Mouse (Mus musculus): ENCODE data around the gene Mipol1.
A peak's percentile ranks its signal among the peaks of the same experiment; 100 is the strongest.
"Not testable (repeated sequence)": the region's sequence is repeated elsewhere in the genome, so short reads cannot be mapped to it uniquely, and the experiment has no call there.

The Mipol1 gene

DNA sequence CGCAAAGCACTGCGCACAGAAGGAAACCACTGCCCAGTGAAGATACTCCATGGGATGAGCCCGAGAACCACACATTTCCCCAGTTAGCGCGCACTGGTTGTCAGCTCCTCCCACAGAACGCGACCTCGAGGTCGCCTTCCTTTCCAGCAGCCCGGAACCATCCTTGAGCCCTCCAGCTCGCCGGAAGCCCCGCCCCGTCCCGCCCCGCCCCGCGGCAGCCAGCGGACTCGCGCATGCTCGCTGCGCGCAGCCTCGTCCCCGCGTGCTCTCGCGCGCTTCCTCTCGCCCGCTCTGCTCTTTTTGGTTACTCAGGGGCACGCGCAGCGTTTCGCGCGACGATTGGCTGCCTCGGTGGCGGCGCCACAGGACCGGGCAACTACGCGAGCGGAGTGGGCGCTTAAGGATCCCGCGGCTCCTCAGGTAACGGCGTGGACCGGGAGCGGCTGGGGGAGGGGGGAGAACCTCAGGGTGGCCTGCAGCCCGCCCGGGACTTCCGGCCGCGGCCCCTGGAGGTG lies at the start of gene Mipol1, which contains the start of gene Prps1l3:
TSS of gene Mipol1 (plus strand) at position 236 of the 515 bp plus-strand sequence.
TSS of gene Prps1l3 (plus strand) at position 221 of the 515 bp plus-strand sequence.
- DNase-seq (ENCODE audit: low read depth, low spot score): peak; percentile 93

DNA sequence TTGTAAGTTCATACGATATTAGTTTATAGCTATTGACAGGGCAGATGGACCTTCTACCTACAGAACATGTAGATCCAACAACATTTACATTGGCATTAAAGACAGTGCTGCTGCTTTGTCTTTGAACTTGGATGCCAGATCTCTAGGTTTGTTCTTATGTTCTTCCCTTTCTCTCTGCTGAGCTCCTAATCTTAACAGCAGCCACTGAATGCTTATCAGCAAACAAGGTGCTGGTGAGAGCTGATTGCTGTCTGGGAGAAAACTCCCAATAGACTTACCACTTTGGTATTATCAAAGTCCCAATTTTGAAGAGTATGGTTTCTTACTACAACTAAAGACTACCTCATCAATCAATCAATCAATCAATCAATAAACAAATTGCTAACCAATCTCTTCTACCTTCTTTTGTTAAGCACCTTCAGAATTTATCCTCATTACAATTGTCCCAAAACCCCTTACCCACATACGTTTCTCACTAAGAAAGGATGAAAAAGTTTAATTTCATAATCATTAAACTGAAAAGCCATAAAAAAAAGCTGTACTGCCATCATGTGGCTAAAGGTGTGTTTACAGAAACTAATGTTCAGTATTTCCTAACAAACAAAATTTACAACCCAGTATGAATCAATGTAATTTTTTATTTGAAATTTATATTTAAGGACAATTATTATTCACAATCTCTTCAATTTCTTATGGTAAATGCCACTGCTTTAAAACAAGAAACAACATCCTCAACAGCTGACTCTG lies 45.7 kb upstream of the Mipol1 start:
- no peak for DNase-seq (ENCODE audit: low read depth, low spot score)

DNA sequence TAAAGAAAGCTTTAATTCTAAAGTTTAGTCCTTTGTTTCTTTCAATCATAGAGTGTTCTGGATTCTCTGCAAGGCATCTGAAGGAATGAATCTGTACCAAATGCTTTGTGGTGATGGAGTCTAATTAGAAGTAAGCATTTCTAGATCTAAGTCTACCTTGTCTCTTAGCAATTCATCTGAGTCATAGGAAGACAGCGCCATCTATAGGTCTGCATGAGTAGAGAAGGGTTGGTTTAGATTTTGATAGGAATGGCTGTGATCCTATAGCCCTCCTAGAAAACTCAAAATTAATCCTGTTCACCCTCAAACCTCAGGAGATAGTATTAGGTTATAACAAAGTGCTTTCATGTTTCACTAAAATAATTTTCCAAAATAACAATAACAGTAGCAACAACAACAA lies 44.8 kb upstream of the Mipol1 start:
- no peak for DNase-seq (ENCODE audit: low read depth, low spot score)

DNA sequence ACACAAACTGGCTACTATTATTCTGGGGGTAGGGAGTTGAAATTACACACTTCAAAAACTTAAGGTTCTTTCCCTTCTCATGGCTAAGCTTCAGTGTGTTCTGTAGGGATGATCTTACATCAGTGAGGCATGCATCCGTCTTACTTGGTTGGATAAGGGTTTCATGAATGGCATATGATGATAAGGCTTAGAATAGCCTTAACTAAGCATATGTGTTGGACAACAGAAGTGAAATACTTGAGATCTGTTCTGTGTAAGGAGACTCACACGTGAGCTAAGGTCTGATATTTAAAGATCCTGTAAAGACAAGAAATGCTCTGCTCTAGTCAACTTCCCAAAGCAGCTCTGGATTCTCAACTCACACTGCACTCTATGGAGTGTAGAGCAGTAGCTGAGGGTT lies 44.1 kb upstream of the Mipol1 start:
- no peak for DNase-seq (ENCODE audit: low read depth, low spot score)

DNA sequence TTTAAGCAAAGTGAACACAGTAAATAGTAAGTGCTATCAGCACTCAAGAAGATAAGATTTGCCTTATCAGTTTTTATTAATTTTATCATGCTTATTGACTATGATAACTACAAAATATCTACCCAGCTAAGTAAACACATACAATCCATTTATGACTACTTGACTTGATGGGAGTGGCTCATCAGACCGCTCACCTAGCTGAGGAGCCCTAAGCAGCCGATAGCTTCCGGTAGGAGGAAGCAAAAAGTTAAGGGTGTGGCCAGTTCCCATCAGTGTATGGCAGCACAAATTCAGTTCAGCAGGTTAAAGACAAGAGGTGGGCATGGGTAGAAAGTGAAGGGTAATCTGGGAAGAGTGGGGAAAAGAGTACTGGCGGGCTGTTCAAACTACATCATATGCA lies 43.2 kb upstream of the Mipol1 start:
- no peak for DNase-seq (ENCODE audit: low read depth, low spot score)

DNA sequence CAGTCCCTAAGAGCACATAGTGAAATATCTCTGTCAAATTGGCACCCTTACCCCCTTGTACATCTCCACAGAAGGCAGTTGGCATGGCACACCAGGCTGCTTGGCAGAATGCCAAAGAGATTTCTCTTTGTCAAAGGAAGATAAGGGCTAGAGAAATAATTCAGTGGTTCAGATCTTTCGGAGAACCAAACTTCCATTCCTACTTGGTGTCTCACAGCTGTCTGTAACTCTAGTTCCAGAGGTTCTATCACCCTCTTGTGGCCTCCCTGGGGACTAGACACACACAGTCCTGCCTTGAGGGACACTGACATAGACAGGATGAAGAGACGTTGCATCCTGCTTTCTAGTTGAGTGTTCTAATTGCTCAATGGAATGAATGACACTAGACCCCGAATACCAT lies 35.6 kb upstream of the Mipol1 start:
- no peak for DNase-seq (ENCODE audit: low read depth, low spot score)

DNA sequence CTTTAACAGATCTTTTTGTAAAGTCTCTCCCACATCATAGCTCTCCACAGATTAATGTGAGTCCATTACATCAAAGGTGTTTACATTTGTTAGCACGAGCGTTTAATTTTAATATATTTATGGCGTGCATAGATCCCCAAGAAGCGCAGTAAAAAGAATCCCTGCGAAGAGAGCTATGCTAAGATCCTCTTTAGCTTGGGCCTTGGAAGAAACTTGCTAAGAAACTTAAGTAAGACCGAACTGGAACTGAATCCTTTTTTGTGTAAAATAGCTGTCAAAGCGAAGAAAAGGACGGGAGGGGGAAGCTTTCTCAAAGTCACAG lies 34.0 kb upstream of the Mipol1 start:
- no peak for DNase-seq (ENCODE audit: low read depth, low spot score)

DNA sequence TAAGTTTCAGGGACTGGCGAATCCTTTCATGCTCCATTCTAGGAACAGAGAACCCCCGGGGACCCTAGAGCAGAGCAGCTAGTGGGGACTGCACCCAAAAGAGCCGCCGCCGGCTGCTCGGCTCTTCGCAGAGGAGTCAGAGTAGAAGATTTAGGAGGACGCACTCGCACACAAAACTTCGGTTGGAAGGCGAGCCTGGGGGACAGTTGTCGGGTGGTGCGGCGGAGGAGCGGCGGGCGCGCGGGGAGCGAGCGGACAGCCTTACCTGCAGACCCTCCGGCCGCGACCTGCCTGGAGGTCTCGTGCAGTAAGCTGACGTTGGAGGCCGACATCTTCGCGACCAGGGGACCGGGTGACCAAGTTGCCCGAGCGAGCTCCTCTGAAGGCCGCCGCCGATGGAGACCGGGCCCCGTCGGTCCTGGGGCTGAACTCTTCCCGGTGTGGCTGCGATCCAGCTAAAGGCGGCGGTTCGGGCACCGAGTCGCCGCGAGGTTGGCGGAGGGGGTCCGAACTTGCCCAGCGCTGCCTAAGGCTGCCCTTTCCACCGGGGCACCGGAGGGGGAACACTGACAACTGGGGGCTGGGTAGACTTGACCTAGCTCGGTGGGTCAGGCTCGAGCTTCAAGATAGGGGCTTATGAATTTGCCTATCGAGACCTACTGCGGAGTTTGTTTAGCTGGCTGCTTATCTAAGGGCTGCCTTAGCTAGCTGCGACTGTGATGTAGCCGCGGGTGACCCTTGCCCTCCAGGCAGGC lies 33.4 kb upstream of the Mipol1 start:
- DNase-seq (ENCODE audit: low read depth, low spot score): no peak

DNA sequence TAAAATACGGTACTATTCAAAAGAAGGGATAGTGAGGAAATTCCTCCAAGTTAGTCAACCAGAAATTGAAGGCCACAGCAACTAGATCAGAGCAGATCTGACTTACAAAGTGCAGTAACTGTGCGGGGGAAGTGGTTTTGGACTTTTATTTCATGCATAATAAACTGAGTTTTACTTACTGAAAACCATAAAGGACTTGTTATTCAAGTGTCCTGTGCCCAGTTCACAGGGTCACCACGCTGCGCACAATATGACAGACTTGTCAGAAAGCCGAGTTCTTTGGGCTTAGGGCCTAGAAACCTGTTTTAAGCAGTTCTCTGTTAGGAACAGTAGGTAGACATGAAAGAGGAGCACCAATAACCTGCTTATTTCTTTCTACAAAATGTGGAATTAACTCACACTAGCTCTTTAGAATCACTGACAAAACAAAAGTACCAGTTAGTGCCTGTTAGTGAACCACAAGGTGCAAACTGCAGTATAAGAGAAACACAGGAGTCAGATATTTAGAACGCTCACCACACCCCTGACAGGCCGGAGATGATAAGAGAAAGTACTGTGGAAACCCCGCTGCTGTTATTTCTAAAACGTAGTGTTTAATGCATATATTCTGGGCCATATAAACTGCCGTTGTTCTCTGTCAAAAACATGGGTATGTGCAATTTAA lies 32.7 kb upstream of the Mipol1 start, which contains the start of gene Slc25a21:
TSS of gene Slc25a21 (minus strand) at position 110 of the 664 bp plus-strand sequence.
- DNase-seq (ENCODE audit: low read depth, low spot score): no peak

DNA sequence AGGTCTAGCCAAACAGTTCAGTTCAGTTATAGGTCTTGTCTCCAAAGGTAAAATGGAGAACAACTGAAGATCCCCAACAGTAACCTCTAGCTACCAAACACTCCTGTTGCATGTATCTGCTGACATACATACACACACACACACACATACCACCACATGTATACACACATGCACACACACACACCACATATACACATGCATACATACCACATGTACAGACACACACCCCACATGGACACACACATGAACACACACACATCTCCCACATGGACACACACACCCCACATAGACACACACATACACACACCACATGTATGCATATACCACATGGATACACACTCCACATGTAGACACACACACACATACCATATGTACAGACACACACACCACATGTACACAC lies 32.0 kb upstream of the Mipol1 start:
- no peak for DNase-seq (ENCODE audit: low read depth, low spot score)

DNA sequence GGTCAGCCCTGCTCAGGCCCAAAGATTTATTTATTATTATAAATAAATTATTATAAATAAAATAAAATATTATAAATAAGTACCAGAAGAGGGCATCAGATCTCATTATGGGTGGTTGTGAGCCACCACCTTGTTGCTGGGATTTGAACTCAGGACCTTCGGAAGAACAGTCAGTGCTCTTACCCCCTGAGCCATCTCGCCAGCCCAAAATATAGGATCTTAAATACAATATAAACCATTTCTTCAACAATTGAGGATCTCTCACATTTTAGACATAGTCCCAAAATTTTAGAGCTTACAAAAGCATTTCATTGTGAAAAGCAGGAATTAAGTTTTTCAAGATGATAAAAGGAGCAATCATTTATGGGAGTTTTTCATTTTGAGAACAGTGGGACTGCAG lies 30.8 kb upstream of the Mipol1 start:
- DNase-seq (ENCODE audit: low read depth, low spot score): no peak

DNA sequence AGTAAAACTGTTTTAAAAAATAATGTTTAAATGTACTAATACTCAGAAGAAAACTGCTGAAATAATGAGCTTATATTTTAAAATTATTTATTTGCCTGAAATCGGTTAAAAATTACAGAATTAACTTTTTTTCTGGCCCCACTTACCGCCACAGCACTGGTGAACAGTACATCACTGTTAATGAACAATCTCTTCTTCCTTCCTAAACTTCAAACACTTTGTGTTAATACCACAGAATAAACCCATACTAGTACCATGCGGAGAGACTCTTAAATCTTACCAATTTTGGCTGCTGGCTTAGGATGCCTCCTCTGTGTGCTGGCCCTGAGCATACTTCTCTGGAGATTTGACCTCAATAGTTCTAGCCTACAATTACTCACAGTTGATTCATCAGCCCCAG lies 28.3 kb upstream of the Mipol1 start:
- DNase-seq (ENCODE audit: low read depth, low spot score): no peak

DNA sequence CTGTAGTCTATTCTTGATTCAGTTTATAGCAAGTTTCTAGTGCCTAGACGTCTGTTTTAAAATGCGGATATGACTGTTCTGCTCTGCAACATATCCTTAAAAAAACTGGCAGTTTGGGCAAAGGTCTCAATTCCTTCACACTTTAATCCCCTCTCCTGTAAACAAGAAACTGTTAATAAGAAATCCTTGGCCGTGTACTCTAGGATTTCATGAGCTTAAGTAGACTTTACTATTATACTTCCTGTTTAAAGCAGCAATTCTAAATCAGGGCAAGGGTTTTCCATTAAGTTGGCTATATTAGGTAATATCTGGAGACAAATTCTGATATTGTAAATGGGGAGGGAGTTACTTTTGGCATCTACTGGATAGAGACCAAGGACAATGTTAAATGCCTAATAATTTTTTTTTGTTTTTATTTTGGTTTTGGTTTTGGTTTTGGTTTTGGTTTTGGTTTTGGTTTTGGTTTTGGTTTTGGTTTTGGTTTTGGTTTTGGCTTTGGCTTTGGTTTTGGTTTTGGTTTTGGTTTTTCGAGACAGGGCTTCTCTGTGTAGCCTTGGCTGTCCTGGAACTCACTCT lies 25.9 kb upstream of the Mipol1 start:
- no peak for DNase-seq (ENCODE audit: low read depth, low spot score)

DNA sequence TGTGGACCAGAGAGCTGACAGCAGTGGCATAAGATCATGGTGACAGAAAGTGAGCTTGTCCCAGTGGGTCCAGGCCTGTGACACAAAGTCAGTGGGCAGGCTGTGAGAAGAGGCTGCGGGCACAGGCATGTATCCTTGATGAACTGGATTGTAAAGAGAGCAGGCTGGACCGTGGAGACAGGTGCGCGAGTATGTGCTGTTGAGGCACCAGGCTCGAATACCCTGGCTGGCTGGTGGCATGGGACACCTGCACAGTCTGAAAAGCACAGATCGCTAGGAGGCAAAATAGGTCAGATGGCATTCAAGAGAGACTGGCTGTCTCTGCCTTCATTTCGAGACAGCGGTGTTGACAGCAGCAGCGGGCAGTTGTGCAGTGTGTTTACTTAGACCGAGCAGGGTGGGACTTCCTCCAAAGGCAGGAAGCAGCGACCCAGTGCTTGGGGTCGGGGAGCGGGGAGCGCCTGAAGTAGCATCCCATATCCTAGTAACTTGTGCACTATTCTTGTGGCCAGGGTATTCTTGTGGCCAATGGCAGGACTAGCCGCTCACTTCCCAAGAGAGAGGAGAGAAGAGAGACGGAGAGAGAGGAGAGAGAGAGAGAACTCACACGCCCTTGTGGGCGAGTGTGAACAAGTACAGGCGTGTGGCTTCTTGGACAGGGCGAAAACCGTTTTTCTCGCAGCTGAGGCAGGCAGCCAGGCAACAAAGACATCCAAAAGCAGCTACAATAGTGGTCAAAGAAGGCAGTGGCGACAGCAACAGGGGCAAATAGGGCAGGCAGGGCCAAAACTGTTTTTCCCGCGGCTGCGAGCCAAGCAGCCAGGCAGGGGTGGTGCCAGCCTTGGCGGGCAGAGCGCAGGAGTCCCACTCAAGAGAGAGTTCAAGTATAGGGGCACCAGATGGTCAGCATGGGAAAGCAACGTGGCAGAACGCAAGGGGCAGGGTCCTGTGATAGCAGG lies 18.6 kb upstream of the Mipol1 start:
- no peak for DNase-seq (ENCODE audit: low read depth, low spot score)

DNA sequence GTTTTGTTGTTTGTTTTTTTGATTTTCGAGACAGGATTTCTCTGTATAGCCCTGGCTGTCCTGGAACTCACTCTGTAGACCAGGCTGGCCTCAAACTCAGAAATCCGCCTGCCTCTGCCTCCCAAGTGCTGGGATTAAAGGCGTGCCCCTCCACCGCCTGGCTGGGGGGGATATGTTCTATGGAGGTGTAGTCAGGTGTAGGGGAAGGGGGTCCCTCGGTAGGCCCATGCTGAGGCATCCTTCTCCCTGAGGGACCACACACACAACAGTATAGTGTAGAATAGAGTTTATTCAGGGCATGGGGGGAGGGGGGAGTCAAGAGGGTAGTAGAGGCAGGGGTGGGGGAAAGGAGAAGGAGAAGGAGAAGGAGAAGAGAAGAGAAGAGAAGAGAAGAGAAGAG lies 17.8 kb upstream of the Mipol1 start:
- DNase-seq (ENCODE audit: low read depth, low spot score): not testable (repeated sequence)

DNA sequence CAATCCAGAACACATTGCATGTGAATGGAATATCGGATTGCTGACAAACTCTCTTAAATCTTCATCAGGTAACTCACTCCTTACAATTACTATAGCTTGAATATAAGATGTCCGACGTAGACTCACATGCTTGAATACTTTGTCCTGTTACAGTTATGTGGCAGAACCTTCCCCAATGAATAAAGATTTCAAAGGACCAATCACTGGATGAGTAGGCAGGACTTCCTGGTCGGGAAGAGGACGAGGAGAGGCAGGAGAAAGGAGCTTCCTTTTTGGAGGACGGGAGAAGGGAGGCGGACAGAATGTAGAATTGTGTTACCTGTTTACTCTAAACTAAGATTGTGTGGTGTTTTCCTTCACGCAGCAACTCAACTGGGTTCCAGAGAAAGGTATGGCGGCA lies 3.8 kb upstream of the Mipol1 start:
- DNase-seq (ENCODE audit: low read depth, low spot score): no peak

DNA sequence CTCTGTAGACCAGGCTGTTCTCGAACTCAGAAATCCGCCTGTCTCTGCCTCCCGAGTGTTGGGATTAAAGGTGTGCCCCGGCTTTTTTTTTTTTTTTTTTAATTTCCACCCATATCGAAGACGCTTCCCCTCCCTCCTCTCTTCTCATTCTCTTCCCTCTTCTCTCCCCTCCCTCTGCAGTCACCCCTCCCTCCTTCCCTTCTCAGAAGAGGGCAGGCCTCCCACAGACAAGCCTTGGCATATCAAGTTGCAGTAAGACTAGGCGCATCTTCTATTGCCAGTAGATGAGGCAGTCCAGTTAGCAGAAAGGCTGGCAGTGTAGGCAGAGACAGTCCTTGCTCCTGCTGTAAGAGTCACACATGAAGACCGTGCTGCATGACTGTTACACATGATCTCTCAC lies 2.5 kb upstream of the Mipol1 start:
- DNase-seq (ENCODE audit: low read depth, low spot score): peak; percentile 42

DNA sequence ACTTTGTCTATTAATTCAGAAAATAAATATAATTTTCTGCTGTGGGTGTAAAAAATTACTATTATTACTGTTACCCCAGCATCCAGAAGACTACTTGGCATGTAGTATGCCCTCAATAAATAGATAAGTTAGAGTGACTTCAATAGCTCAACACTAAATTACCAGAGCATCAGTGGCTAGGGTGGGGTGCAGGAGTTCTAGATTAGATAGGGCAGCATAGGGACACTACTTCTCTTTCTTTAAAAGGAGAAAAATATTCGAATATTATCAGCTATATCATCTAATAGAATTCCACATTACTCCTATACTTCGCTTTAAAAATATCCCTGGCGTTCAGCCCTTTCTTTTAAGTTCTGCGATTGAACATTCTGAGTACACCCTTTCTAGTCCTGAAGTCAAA lies 524 bp upstream of the Mipol1 start:
- no peak for DNase-seq (ENCODE audit: low read depth, low spot score)

DNA sequence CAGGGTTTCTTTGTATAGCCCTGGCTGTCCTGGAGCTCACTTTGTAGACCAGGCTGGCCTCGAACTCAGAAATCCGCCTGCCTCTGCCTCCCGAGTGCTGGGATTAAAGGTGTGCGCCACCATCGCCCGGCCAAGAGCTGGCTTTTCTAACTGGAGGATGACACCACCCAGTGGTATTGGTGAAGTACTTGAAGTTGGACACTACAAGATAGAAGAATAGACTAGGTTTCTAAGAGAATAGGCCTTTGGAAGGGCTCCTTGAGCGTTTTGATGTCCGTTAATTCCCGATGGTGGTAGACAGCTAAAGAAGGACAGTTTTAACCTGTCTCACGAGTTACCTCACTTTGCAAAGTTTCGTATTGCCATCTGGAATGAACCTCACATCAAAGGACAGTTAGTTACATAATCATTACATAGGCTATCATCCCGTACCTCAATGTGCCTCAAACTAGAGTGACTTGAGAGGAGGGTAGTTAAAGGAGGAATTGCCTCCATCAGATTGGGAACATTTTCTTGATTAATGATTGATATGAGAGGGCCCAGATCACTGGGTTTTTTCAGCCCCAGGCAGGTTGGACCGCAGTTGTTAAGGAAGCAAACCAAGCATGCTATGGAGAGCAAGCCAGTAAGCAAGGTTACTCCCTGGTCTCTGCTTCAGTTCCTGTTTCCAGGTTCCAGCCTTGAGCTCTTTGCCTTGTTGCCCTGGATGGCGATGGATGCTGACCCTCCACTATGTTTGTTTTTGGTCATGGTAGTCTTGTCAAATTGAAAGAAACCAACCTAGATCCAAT lies 1.1 kb downstream of the Mipol1 start:
- DNase-seq (ENCODE audit: low read depth, low spot score): peak; percentile 13

DNA sequence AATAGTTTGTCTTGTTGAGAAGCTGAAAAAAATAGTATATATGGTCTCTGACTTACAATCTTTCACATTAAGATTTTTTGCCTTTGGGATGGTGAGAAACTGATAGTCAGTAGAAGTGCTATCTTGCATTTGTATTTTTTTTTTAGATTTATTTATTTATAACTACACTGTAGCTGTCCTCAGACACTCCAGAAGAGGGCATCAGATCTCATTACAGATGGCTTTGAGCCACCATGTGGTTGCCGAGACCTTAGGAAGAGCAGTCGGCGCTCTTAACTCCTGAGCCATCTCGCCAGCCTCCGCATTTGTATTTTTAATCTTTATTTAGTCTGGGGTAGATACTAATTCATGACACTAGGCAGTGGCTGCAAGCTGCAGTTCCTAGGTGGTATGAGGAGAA lies 3.2 kb downstream of the Mipol1 start:
- peak; percentile 45 for DNase-seq (ENCODE audit: low read depth, low spot score)

Measured in skeletal muscle tissue, adult 2 months (tissue).